Mouse (Mus musculus) neural tube, embryonic 14.5 days (tissue): ENCODE results near the gene Myo6. TPM values are rescaled to one million over a fixed set of nuclear protein-coding genes. Genes with fewer than 3 reads are reported as not detected.

Experiments
- ATAC-seq: fragments of 200-750 bp; cut with Nextera tagmentation; 2 replicates; pipeline ENCODE4 v1.8.0; 2017; ENCODE audit warnings: low read depth, mild to moderate bottlenecking, moderate TSS enrichment, moderate library complexity
- H3K27ac ChIP-seq: fragments of 300-500 bp; sonication (generic); 2 replicates; pipeline ENCODE4 v1.5.1; 2014; ENCODE audit warnings: low read depth, mild to moderate bottlenecking, control low read depth, low read length, moderate library complexity, mixed read lengths
- H3K27me3 ChIP-seq: fragments of 300-500 bp; sonication (generic); 2 replicates; pipeline ENCODE4 v1.6.1; 2014; ENCODE audit warnings: low read length; ENCODE audit not compliant: control insufficient read depth, insufficient read depth
- H3K36me3 ChIP-seq: fragments of 300-500 bp; sonication (generic); 2 replicates; pipeline ENCODE4 v1.6.1; 2014; ENCODE audit warnings: low read length, mixed read lengths; ENCODE audit not compliant: control insufficient read depth, insufficient read depth
- H3K4me1 ChIP-seq: fragments of 300-500 bp; sonication (generic); 2 replicates; pipeline ENCODE4 v1.6.1; 2014; ENCODE audit warnings: low read length; ENCODE audit not compliant: control insufficient read depth, insufficient read depth
- H3K4me2 ChIP-seq: fragments of 300-500 bp; sonication (generic); 2 replicates; pipeline ENCODE4 v1.6.1; 2014; ENCODE audit warnings: mild to moderate bottlenecking, low read depth, low read length, control low read depth
- H3K4me3 ChIP-seq: fragments of 300-500 bp; sonication (generic); 2 replicates; pipeline ENCODE4 v1.5.1; 2014; ENCODE audit warnings: low read depth, low read length, control low read depth, mixed read lengths
- H3K9ac ChIP-seq: fragments of 300-500 bp; sonication (generic); replicated peaks from 2 replicates; pipeline ENCODE4 v1.6.1; 2014; ENCODE audit warnings: low read depth, mild to moderate bottlenecking, control low read depth, low read length, mixed read lengths
- H3K9me3 ChIP-seq: fragments of 300-500 bp; sonication (generic); 2 replicates; pipeline ENCODE4 v1.6.1; 2016; ENCODE audit warnings: low read length; ENCODE audit not compliant: control insufficient read depth
- WGBS: fragments of 180-500 bp; shearing (Covaris S2); extraction: QIAGEN DNeasy Blood & Tissue Kit; methylation state at CpG from one replicate; pipeline ENCODE4 v1.1.7; 2014; 5-methylcytosine and 5-hydroxymethylcytosine counted together
- polyA plus RNA-seq: library from polyadenylated mRNA; unstranded; fragments of >200 nt; fragmentation: Nextera tagmentation; extraction: Ambion mirVana; gene quantifications from 2 replicates; pipeline ENCODE4 v1.2.1, GENCODE M21; 2014

Gene Myo6
- polyA plus RNA-seq, 1 experiment from 2014 or later, result 26.0 TPM

- Histone ChIP-seq H3K4me1 (no peaks in the 10 kb centered on the region), H3K4me3 (no peak overlapping the region), H3K4me2 (no peak overlapping the region), H3K9me3 (peaks cover 5% of the 10 kb centered on the region), H3K36me3 (no peaks in the 10 kb centered on the region), H3K27me3 (no peaks in the 10 kb centered on the region), H3K9ac (no peak overlapping the region), H3K27ac (no peak overlapping the region)
- no peak for ATAC-seq
- 80% methylated on average over 1 of the region's 1 CpGs for WGBS
Measured at GRCm38 (mm10) chr9:80237184-80237799, 72.5 kb downstream of the Myo6 start.

- Histone ChIP-seq H3K36me3 (no peaks in the 10 kb centered on the region), H3K4me2 (no peak overlapping the region), H3K27ac (no peak overlapping the region), H3K4me3 (no peak overlapping the region), H3K4me1 (no peaks in the 10 kb centered on the region), H3K27me3 (no peaks in the 10 kb centered on the region), H3K9ac (no peak overlapping the region), H3K9me3 (peaks cover 5% of the 10 kb centered on the region)
- ATAC-seq, result no peak
- WGBS, result 85% methylated on average over 6 of the region's 6 CpGs
Measured at GRCm38 (mm10) chr9:80241719-80242118, 76.9 kb downstream of the Myo6 start.

- 92% methylated on average over 10 of the region's 10 CpGs for WGBS
- Histone ChIP-seq H3K4me1 (no peaks in the 10 kb centered on the region), H3K9me3 (no peaks in the 10 kb centered on the region), H3K27ac (no peak overlapping the region), H3K4me2 (no peak overlapping the region), H3K9ac (no peak overlapping the region), H3K27me3 (no peaks in the 10 kb centered on the region), H3K4me3 (no peak overlapping the region), H3K36me3 (no peaks in the 10 kb centered on the region)
- no peak for ATAC-seq
Measured at GRCm38 (mm10) chr9:80252146-80252545, 87.3 kb downstream of the Myo6 start.

GRCm38 (mm10) chr9:80253241-80253640, 88.4 kb downstream of the Myo6 start:
- Histone ChIP-seq H3K4me3 (no peak overlapping the region), H3K36me3 (no peaks in the 10 kb centered on the region), H3K9me3 (no peaks in the 10 kb centered on the region), H3K4me2 (no peak overlapping the region), H3K9ac (no peak overlapping the region), H3K4me1 (no peaks in the 10 kb centered on the region), H3K27ac (no peak overlapping the region), H3K27me3 (no peaks in the 10 kb centered on the region)
- 93% methylated on average over 9 of the region's 9 CpGs for WGBS
- no peak for ATAC-seq

DNA sequence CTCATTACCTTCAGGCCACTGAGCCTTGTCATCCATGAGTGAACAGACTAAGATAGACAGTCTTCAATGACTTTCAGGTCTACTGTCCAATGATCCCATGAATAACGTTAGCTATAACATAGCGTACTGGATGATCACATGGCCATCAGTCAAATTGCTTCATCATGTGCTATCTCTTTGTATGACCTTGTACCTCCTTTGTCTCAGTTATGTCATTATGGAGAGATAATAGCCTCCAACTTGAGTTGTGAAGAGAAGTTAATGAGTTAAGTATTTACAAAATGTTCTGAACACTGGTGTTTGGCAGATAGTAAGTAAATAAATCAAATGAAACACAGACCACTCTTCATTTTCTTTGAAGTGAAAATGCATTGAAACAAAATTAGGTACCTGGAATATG, 91.7 kb downstream of the Myo6 start:
- Histone ChIP-seq H3K4me2 (no peak overlapping the region), H3K27ac (no peak overlapping the region), H3K27me3 (no peaks in the 10 kb centered on the region), H3K4me1 (no peaks in the 10 kb centered on the region), H3K9me3 (no peaks in the 10 kb centered on the region), H3K9ac (no peak overlapping the region), H3K36me3 (no peaks in the 10 kb centered on the region), H3K4me3 (no peak overlapping the region)
- ATAC-seq, result no peak
- 82% methylated on average over 2 of the region's 2 CpGs for WGBS

DNA sequence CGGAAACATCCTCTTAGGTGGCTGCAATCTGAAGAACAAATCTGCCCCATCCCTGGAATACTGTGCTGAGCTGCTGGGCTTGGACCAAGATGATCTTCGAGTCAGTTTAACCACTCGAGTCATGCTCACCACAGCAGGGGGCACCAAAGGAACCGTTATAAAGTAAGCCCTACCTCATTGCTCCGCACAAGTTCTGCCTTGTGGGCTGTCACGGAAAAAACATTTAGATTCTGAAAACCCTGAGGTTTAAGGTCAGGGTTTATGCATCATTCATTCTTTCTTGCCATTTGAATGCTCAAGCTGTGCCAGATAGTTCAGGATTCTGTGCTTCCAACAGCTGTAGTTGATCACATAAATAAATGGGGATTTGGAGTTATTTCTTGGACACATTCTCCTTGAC, 93.6 kb downstream of the Myo6 start:
- Histone ChIP-seq H3K4me3 (no peak overlapping the region), H3K9me3 (no peaks in the 10 kb centered on the region), H3K4me1 (no peaks in the 10 kb centered on the region), H3K36me3 (no peaks in the 10 kb centered on the region), H3K27ac (no peak overlapping the region), H3K4me2 (no peak overlapping the region), H3K9ac (no peak overlapping the region), H3K27me3 (no peaks in the 10 kb centered on the region)
- ATAC-seq, result no peak
- WGBS, result 58% methylated on average over 6 of the region's 6 CpGs

DNA sequence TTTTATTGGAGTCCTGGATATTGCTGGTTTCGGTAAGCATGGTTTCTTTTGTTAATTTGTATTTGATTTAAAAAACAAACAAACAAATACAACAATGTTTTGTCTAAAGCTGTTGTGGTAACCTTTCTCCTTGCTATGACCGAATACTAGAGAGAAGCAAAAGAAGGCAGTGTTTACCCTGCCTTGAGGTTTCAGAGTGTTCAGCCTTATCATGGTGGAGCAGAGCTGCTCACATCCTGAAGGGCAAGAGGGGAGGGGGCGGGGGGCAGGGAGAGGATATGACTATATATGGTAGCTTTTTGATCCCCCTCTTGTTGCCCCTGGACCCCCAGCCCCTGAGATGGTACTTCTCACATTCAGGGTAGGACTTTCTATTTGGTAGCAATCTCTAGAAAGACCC, 96.1 kb downstream of the Myo6 start:
- Histone ChIP-seq H3K27me3 (no peaks in the 10 kb centered on the region), H3K36me3 (no peaks in the 10 kb centered on the region), H3K4me2 (no peak overlapping the region), H3K4me3 (no peak overlapping the region), H3K27ac (no peak overlapping the region), H3K9ac (no peak overlapping the region), H3K4me1 (no peaks in the 10 kb centered on the region), H3K9me3 (no peaks in the 10 kb centered on the region)
- no peak for ATAC-seq
- 87% methylated on average over 3 of the region's 3 CpGs for WGBS

DNA sequence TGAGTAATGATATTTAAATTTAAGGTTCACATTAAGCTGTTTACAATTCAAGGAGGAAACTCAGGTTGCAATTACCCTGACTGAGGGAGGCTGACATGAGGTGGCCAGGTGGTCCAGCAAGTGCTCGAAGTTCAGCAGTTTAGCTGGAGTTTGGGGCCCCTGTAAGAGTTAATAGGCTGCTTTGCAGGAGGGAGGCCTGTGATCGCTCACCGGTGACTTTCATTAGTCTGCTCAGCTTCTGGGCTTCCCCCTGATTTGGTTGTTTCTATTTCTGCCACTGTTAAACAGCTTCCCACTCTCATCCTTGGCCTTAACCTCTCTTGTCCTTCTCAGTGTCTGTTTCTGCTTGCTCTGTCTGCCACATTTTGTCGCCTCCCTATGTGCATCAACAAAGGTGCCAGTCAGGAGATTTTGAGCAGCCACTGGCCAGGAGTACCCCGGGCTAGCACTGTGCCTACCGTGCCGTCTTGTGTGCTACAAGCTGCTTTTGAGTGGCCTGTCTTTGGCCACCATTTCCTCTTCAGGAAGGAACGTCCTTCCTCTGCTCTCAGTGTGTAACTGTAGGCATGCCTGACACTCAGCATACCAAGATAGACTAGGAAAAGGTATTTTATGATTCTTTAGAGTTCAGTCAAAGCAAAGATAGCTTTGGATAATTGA, 97.7 kb downstream of the Myo6 start:
- Histone ChIP-seq H3K36me3 (no peaks in the 10 kb centered on the region), H3K9ac (no peak overlapping the region), H3K9me3 (no peaks in the 10 kb centered on the region), H3K4me2 (no peak overlapping the region), H3K4me3 (no peak overlapping the region), H3K27me3 (no peaks in the 10 kb centered on the region), H3K4me1 (no peaks in the 10 kb centered on the region), H3K27ac (no peak overlapping the region)
- 63% methylated on average over 8 of the region's 8 CpGs for WGBS
- ATAC-seq, result no peak

- Histone ChIP-seq H3K9me3 (no peaks in the 10 kb centered on the region), H3K9ac (no peak overlapping the region), H3K27ac (no peak overlapping the region), H3K36me3 (no peaks in the 10 kb centered on the region), H3K27me3 (no peaks in the 10 kb centered on the region), H3K4me3 (no peak overlapping the region), H3K4me2 (no peak overlapping the region), H3K4me1 (no peaks in the 10 kb centered on the region)
- no peak for ATAC-seq
- WGBS, result 88% methylated on average over 7 of the region's 7 CpGs
Measured at GRCm38 (mm10) chr9:80266086-80266485, 101.3 kb downstream of the Myo6 start.
